Mouse (Mus musculus) lung, embryonic 15.5 days (tissue): ENCODE data around the gene BC049715. TPM values are rescaled to one million over a fixed set of nuclear protein-coding genes. Genes with fewer than 3 reads are reported as not detected.
"Not testable (repeated sequence)": the region's sequence is repeated elsewhere in the genome, so short reads cannot be mapped to it uniquely, and the experiment has no call there.

Experiments
- ATAC-seq: fragments of 200-750 bp; cut with Nextera tagmentation; 2 replicates; pipeline ENCODE4 v1.8.0; 2017; ENCODE audit warnings: moderate number of reproducible peaks, borderline replicate concordance; ENCODE audit not compliant: low FRiP score, low TSS enrichment; ENCODE audit errors: extremely low read depth
- H3K27ac ChIP-seq: fragments of 300-500 bp; sonication (generic); 2 replicates; pipeline ENCODE4 v1.5.1; 2015; ENCODE audit warnings: moderate library complexity, mild to moderate bottlenecking, inconsistent platforms
- H3K27me3 ChIP-seq: fragments of 300-500 bp; sonication (generic); 2 replicates; pipeline ENCODE4 v1.6.1; 2015; ENCODE audit warnings: inconsistent platforms
- H3K36me3 ChIP-seq: fragments of 300-500 bp; sonication (generic); 2 replicates; pipeline ENCODE4 v1.6.1; 2015; ENCODE audit warnings: inconsistent platforms
- H3K4me1 ChIP-seq: fragments of 300-500 bp; sonication (generic); 2 replicates; pipeline ENCODE4 v1.6.1; 2015; ENCODE audit warnings: inconsistent platforms
- H3K4me2 ChIP-seq: fragments of 300-500 bp; sonication (generic); 2 replicates; pipeline ENCODE4 v1.6.1; 2015; ENCODE audit warnings: inconsistent platforms, mild to moderate bottlenecking, moderate library complexity
- H3K4me3 ChIP-seq: fragments of 300-500 bp; sonication (generic); 2 replicates; pipeline ENCODE4 v1.5.1; 2015; ENCODE audit warnings: mild to moderate bottlenecking, inconsistent platforms
- H3K9ac ChIP-seq: fragments of 300-500 bp; sonication (generic); 2 replicates; pipeline ENCODE4 v1.6.1; 2015; ENCODE audit warnings: inconsistent platforms
- H3K9me3 ChIP-seq: fragments of 300-500 bp; sonication (generic); 2 replicates; pipeline ENCODE4 v1.6.1; 2016; ENCODE audit warnings: inconsistent platforms
- WGBS: fragments of 180-500 bp; shearing (Covaris S2); methylation state at CpG from one replicate; pipeline ENCODE4 v1.1.7; 2015; 5-methylcytosine and 5-hydroxymethylcytosine counted together
- microRNA-seq: library from miRNA; unstranded; fragments of <30 nt; microRNA quantifications from one replicate; pipeline ENCODE4, GENCODE M21; 2016
- polyA plus RNA-seq: library from polyadenylated mRNA; unstranded; fragments of >200 nt; fragmentation: Nextera tagmentation; extraction: Ambion mirVana; gene quantifications from 2 replicates; pipeline ENCODE4 v1.2.1, GENCODE M21; 2015

The BC049715 gene
- polyA plus RNA-seq, 1 experiment from 2014 or later = 2.1 TPM

DNA sequence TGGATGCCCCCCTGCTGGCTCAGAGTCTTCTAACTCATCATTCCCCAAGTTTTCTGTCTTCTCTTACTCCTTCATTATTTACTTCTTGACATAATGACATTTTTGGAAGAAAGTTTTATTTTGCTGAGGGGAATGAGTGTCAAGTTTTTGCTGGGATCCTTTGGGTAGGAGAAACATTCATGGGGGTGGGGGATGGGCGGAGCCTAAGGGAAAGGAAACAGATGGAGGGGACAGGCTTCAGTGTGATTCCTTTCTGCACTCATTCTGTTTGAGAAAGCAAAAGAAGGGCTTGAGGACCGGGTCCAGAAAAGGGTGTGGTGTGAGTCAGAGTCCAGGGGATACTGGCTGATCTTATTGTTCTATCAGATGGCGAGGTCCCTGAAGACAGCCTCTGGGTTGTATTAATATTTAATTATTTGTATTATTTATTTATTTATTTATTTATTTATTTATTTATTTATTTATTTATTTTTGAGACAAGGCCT, 56.0 kb downstream of the BC049715 start:
- H3K27me3 ChIP-seq = no peaks in the 10 kb centered on the region
- H3K4me1 ChIP-seq = peaks cover 26% of the 10 kb centered on the region
- no peaks in the 10 kb centered on the region for H3K9me3 ChIP-seq
- no peak overlapping the region for H3K4me2 ChIP-seq
- 64% methylated on average over 3 of the region's 3 CpGs for WGBS
- no peak for ATAC-seq
- H3K36me3 ChIP-seq = no peaks in the 10 kb centered on the region
- no peak overlapping the region for H3K4me3 ChIP-seq
- H3K9ac ChIP-seq = no peak overlapping the region
- H3K27ac ChIP-seq = no peak overlapping the region

DNA sequence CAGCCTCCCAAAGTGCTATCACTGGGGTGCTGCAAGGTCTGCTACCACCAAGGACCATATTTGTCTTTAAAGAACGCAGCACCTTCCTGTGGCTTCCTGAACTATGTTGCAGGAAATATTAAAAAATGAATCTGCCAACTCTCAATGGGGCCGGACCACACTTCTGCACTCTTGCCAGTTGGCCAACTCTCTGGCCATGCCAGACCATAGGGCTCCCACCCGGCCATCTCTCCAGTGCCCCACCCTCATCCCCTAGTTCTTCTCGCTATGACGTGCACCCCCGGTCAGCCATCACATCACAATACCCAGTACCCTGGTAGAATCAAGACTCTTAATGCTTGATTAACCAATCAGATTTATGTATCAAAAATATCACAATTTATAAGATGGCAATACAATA, 56.5 kb downstream of the BC049715 start:
- no peak overlapping the region for H3K9ac ChIP-seq
- no peak overlapping the region for H3K27ac ChIP-seq
- ATAC-seq = no peak
- H3K27me3 ChIP-seq = no peaks in the 10 kb centered on the region
- no peak overlapping the region for H3K4me3 ChIP-seq
- 93% methylated on average over 6 of the region's 6 CpGs for WGBS
- no peak overlapping the region for H3K4me2 ChIP-seq
- no peaks in the 10 kb centered on the region for H3K36me3 ChIP-seq
- no peaks in the 10 kb centered on the region for H3K9me3 ChIP-seq
- H3K4me1 ChIP-seq = peaks cover 28% of the 10 kb centered on the region

DNA sequence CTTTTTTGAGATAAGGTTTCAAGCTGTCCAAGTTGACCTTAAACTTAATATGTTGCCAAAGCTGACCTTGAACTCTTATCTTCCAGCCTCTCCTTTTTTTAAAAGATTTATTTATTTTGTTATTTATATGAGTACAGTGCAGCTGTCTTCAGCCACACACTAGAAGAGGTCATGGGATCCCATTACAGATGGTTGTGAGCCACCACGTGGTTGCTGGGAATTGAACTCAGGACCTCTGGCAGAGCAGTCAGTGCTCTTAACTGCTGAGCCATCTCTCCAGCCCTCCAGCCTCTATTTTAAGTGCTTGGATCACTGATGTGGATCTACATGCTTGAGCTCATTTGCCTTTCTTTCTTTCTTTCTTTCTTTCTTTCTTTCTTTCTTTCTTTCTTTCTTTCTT, 57.3 kb downstream of the BC049715 start:
- not testable (repeated sequence) for H3K4me3 ChIP-seq, H3K9ac ChIP-seq, H3K9me3 ChIP-seq, H3K36me3 ChIP-seq, H3K27ac ChIP-seq, ATAC-seq, H3K4me2 ChIP-seq, H3K27me3 ChIP-seq
- peaks cover 35% of the 10 kb centered on the region for H3K4me1 ChIP-seq
- 24% methylated on average over 1 of the region's 1 CpGs for WGBS

DNA sequence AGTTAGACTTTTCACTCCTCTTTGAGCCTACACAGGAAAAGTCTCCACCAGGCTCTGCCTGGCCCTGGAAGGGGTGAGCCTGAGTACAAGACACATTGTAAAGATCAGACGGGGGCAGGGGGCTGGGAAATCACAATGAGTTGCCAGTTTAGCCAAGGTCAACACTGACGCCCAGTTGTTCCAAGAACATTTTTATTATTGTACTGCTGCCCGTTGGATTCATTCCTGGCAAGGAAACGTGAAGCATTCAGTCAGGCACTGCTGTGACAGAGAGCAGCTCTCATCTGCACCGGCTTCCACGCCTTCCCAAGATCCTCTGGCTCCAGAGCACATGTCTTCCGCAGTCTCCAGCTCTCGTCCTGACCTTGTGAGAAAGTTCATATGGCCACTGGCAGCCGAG, 60.4 kb downstream of the BC049715 start:
- peak overlapping the region; percentile 79 for H3K27ac ChIP-seq
- H3K36me3 ChIP-seq = no peaks in the 10 kb centered on the region
- ATAC-seq = peak; percentile 91
- H3K4me1 ChIP-seq = peaks cover 22% of the 10 kb centered on the region
- H3K27me3 ChIP-seq = no peaks in the 10 kb centered on the region
- H3K4me3 ChIP-seq = no peak overlapping the region
- no peak overlapping the region for H3K4me2 ChIP-seq
- H3K9ac ChIP-seq = no peak overlapping the region
- no peaks in the 10 kb centered on the region for H3K9me3 ChIP-seq
- 38% methylated on average over 9 of the region's 9 CpGs for WGBS

DNA sequence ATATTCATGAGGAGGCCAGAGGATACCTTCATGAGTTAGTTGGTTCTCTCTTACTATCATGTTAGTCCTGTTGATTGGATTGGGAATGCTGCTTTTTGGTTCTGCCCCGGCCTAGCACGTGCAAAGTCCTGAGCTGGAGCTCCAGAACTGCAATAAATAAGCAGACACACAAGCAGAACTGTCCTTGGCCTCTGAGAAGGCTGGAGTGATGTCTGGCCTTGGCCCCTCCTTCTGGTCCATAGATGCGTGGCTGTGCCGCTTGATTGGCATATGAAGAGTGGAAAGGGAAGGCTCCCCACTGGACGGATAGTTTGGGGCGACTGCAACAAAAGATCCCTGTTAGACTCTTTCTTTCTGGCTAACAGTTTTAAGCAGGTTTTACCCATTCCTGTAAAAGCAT, 61.6 kb downstream of the BC049715 start:
- Histone ChIP-seq H3K27me3 (no peaks in the 10 kb centered on the region), H3K27ac (peak overlapping the region; percentile 73), H3K4me2 (no peak overlapping the region), H3K4me3 (no peak overlapping the region), H3K36me3 (no peaks in the 10 kb centered on the region), H3K9me3 (no peaks in the 10 kb centered on the region), H3K9ac (no peak overlapping the region), H3K4me1 (peaks cover 17% of the 10 kb centered on the region)
- WGBS = 86% methylated on average over 6 of the region's 6 CpGs
- ATAC-seq = no peak

DNA sequence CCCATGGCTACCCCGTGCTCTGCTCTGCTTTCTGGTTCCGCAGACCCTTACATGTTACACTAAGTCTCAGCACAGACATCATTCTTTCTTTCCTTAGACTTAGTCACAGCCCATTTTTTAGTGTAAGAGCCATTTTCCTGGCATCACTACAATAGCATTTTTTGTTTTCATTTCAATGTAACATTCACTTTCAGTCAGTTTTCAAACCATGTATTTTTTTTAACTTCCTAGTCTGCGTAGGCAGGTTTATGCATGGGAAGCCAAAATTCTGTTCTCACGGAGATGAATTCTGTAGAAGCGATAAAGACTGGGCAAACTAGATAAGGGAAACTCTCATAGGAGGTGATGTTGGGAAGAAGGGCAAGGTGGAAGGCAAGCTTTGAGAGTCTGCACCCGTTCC, 62.1 kb downstream of the BC049715 start:
- WGBS = 65% methylated on average over 6 of the region's 6 CpGs
- Histone ChIP-seq H3K27me3 (no peaks in the 10 kb centered on the region), H3K9ac (no peak overlapping the region), H3K36me3 (no peaks in the 10 kb centered on the region), H3K9me3 (no peaks in the 10 kb centered on the region), H3K4me1 (peaks cover 21% of the 10 kb centered on the region), H3K4me3 (no peak overlapping the region), H3K4me2 (no peak overlapping the region), H3K27ac (peak overlapping the region; percentile 73)
- no peak for ATAC-seq

Small RNA genes lying within 50 kb of the gene (microRNA-seq; reads per million reads assigned to microRNA genes)
- gene Gm44364 = not detected

Other genes with a start within 250 kb of the BC049715 start
- gene Plbd1, start 165.7 kb upstream of the BC049715 start, polyA plus RNA-seq = 4.0 and 4.9 TPM in 2 replicates
- gene Gucy2c, start 45.9 kb upstream of the BC049715 start, polyA plus RNA-seq = 0.13 and 0.19 TPM in 2 replicates
- 0.81 and 0.89 TPM in 2 replicates for gene Hist4h4, start 23.2 kb upstream of the BC049715 start, polyA plus RNA-seq
- 121 and 124 TPM in 2 replicates for gene H2afj, start 19.4 kb upstream of the BC049715 start, polyA plus RNA-seq
- gene Wbp11, start 607 bp downstream of the BC049715 start, polyA plus RNA-seq = 97.8 and 101 TPM in 2 replicates
- gene Smco3, start 7.8 kb downstream of the BC049715 start, polyA plus RNA-seq = 2.5 and 2.9 TPM in 2 replicates
- gene Art4, start 30.1 kb downstream of the BC049715 start, polyA plus RNA-seq = 6.6 and 7.1 TPM in 2 replicates
- 918 and 931 TPM in 2 replicates for gene Mgp, start 48.2 kb downstream of the BC049715 start, polyA plus RNA-seq
- gene Erp27, start 94.6 kb downstream of the BC049715 start, polyA plus RNA-seq = 0.40 and 0.62 TPM in 2 replicates
- gene Pde6h, start 96.2 kb downstream of the BC049715 start, polyA plus RNA-seq = 0.47 TPM in 1 of 2 replicates, not detected in the other
- gene Arhgdib, start 114.3 kb downstream of the BC049715 start, polyA plus RNA-seq = 69.8 and 82.9 TPM in 2 replicates